Comparison of ENCODE assay signal across 24 mouse cellular contexts in the genomic region with DNA sequence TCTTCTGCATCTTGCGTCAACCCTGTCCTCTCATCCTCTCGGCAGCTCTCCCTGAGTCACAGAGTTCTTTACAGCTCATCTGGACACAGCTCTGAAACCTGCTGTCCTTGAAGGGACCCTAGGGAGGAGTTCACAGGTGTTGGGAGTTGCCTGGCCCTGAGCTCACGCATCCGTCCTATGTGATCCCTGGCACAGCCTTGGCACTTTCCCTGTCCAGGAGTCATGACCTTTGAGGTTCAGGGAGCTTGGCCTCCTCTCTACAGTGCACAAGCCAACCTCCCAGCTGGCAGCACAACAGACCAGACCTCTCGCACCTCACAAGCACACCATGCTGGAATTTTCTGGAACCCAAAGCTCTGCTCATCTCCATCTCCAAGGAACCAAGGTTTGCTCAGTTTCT. TPM values are rescaled to one million over a fixed set of nuclear protein-coding genes. Genes with fewer than 3 reads are reported as not detected.
DNase-seq lines count a peak whose midpoint lies in the region; ATAC-seq and TF ChIP-seq lines count a peak whose summit lies in the region.
"Had no signal": no experiment of that assay in that cellular context is flagged by ENCODE, and none has a peak within 500 bp of the region (broad histone marks: within the 10 kb centered on the region; RNA-seq: fewer than 3 reads in every experiment).

No protein-coding gene starts in this region.

- no peak overlapping the region for H3K4me2 ChIP-seq in kidney, embryonic 14.5 days (replicated peaks; ENCODE audit: low read depth, low read length)
- H3K4me2 ChIP-seq in kidney, embryonic 16.5 days (replicated peaks; ENCODE audit: low read depth, low read length): no peak overlapping the region
- no peak overlapping the region for H3K4me2 ChIP-seq in hindbrain, postnatal 0 days (ENCODE audit: low read depth, low read length)
- H3K4me2 ChIP-seq: embryonic facial prominence, embryonic 13.5 days; embryonic facial prominence, embryonic 15.5 days; forebrain, embryonic 12.5 days had no signal

- no peak for ATAC-seq in kidney, embryonic 14.5 days (ENCODE audit: low FRiP score, low TSS enrichment)
- ATAC-seq in kidney, embryonic 16.5 days (ENCODE audit: low FRiP score, low TSS enrichment): no peak
- no peak for ATAC-seq in hindbrain, postnatal 0 days
- ATAC-seq: forebrain, embryonic 14.5 days had no signal

- no peak overlapping the region for H3K4me3 ChIP-seq in gastrocnemius, adult 2 months
- no peak overlapping the region for H3K4me3 ChIP-seq in kidney, embryonic 14.5 days (ENCODE audit: low read length)
- no peak overlapping the region for H3K4me3 ChIP-seq in kidney, embryonic 16.5 days (ENCODE audit: low read length)
- H3K4me3 ChIP-seq in hindbrain, postnatal 0 days (ENCODE audit: low read length): no peak overlapping the region
- H3K4me3 ChIP-seq: embryonic facial prominence, embryonic 13.5 days; embryonic facial prominence, embryonic 15.5 days; erythroblast, embryonic 14.5 days; forebrain, embryonic 10.5 days; forebrain, embryonic 12.5 days had no signal

- H3K27ac ChIP-seq in gastrocnemius, adult 2 months: peak overlapping the region; percentile 64
- no peak overlapping the region for H3K27ac ChIP-seq in kidney, embryonic 14.5 days (ENCODE audit: low read depth, low read length)
- H3K27ac ChIP-seq in kidney, embryonic 16.5 days (ENCODE audit: low read length): no peak overlapping the region
- H3K27ac ChIP-seq in hindbrain, postnatal 0 days: no peak overlapping the region
- H3K27ac ChIP-seq: embryonic facial prominence, embryonic 13.5 days; embryonic facial prominence, embryonic 15.5 days; forebrain, embryonic 10.5 days; forebrain, embryonic 12.5 days had no signal

- DNase-seq in gastrocnemius, adult 2 months: peak; percentile 66
- no peak for DNase-seq in gastrocnemius, postnatal 4 days (ENCODE audit: low spot score in 2 of 2)
- peak; percentile 40 for DNase-seq in kidney, adult 11 months
- DNase-seq in kidney, postnatal 36 days: peak; percentile 35 to 57
- DNase-seq in skeletal muscle tissue, adult 2 months (ENCODE audit: low read depth, low spot score): peak; percentile 77
- DNase-seq in hindbrain, postnatal 0 days (ENCODE audit: low spot score): no peak
- DNase-seq: adrenal gland, adult 2 months; adrenal gland, postnatal 10 days; adrenal gland, postnatal 25 days; cerebellum, adult 11 months; cerebellum, adult 18-20 months; cerebellum, adult 8-10 months; cerebellum, adult 9-11 months; cerebellum, postnatal 14 days; cerebellum, postnatal 36 days; embryo, embryonic 11 days had no signal

- H3K36me3 ChIP-seq in kidney, embryonic 14.5 days (ENCODE audit: control insufficient read depth, insufficient read depth, low read length): peaks cover 7% of the 10 kb centered on the region; the same call in 1 of the 2 replicates
- H3K36me3 ChIP-seq in kidney, embryonic 16.5 days (ENCODE audit: insufficient read depth, low read length): peaks cover 11% of the 10 kb centered on the region
- no peaks in the 10 kb centered on the region for H3K36me3 ChIP-seq in hindbrain, postnatal 0 days (ENCODE audit: insufficient read depth, low read length)

- H3K9ac ChIP-seq in kidney, embryonic 14.5 days (ENCODE audit: low read depth, low read length): no peak overlapping the region
- no peak overlapping the region for H3K9ac ChIP-seq in kidney, embryonic 16.5 days (replicated peaks; ENCODE audit: low read length)
- no peak overlapping the region for H3K9ac ChIP-seq in hindbrain, postnatal 0 days (replicated peaks; ENCODE audit: low read length)
- H3K9ac ChIP-seq: embryonic facial prominence, embryonic 13.5 days; embryonic facial prominence, embryonic 15.5 days; forebrain, embryonic 12.5 days had no signal

- H3K27me3 ChIP-seq in kidney, embryonic 14.5 days (ENCODE audit: control insufficient read depth, insufficient read depth, low read length): no peaks in the 10 kb centered on the region
- H3K27me3 ChIP-seq in kidney, embryonic 16.5 days (ENCODE audit: insufficient read depth, low read length): no peaks in the 10 kb centered on the region
- no peaks in the 10 kb centered on the region for H3K27me3 ChIP-seq in hindbrain, postnatal 0 days (ENCODE audit: insufficient read depth, low read length)
- H3K27me3 ChIP-seq: embryonic facial prominence, embryonic 13.5 days; embryonic facial prominence, embryonic 15.5 days; forebrain, embryonic 12.5 days had no signal

- no peak for TF ChIP-seq CTCF in gastrocnemius, adult 2 months (IDR thresholded peaks at IDR 0.05)
- no peak for TF ChIP-seq CTCF in hindbrain, postnatal 0 days (IDR thresholded peaks at IDR 0.05; ENCODE audit: low read depth)

- H3K4me1 ChIP-seq in kidney, embryonic 14.5 days (ENCODE audit: control insufficient read depth, insufficient read depth, low read length): peaks cover 13% of the 10 kb centered on the region; the same call in 1 of the 2 replicates
- H3K4me1 ChIP-seq in kidney, embryonic 16.5 days (ENCODE audit: insufficient read depth, low read length): peaks cover 7% of the 10 kb centered on the region
- H3K4me1 ChIP-seq in hindbrain, postnatal 0 days (ENCODE audit: insufficient read depth, low read length): peaks cover under 1% of the 10 kb centered on the region; the same call in 1 of the 2 replicates

- WGBS in kidney, embryonic 14.5 days: 83% methylated on average over 5 of the region's 5 CpGs
- WGBS in kidney, embryonic 16.5 days: 89% methylated on average over 5 of the region's 5 CpGs
- 97% methylated on average over 5 of the region's 5 CpGs for WGBS in hindbrain, postnatal 0 days

- intact Hi-C loops in gastrocnemius, adult 2 months (cut with DNase I): no loop called here

- no peaks in the 10 kb centered on the region for H3K9me3 ChIP-seq in kidney, embryonic 14.5 days (ENCODE audit: control insufficient read depth, low read length)
- H3K9me3 ChIP-seq in kidney, embryonic 16.5 days (ENCODE audit: low read length): no peaks in the 10 kb centered on the region
- H3K9me3 ChIP-seq in hindbrain, postnatal 0 days (ENCODE audit: low read length): no peaks in the 10 kb centered on the region
- H3K9me3 ChIP-seq: embryonic facial prominence, embryonic 13.5 days; embryonic facial prominence, embryonic 15.5 days; forebrain, embryonic 10.5 days; forebrain, embryonic 12.5 days had no signal

RNA-seq across cellular contexts. Expression of gene Ppard, which starts 8.3 kb away (rescaled TPM):
- 10 to 100 TPM; 29.1 to 30.7 TPM for total RNA-seq in gastrocnemius, adult 2 months (2021)
- total RNA-seq in gastrocnemius, postnatal 4 days (2021): 10 to 100 TPM; 34.3 to 37.6 TPM
- 2.3 and 3.5 TPM in 2 replicates for polyA plus RNA-seq in kidney, embryonic 14.5 days (2014; fragmentation: Nextera tagmentation; extraction: Ambion mirVana)
- polyA plus RNA-seq in kidney, embryonic 16.5 days (2015; fragmentation: Nextera tagmentation; extraction: Ambion mirVana): 2.1 and 2.2 TPM in 2 replicates
- 16.4 and 16.6 TPM in 2 replicates for total RNA-seq in hindbrain, postnatal 0 days (2014; rRNA removed)
- 1.4 and 1.7 TPM in 2 replicates for polyA plus RNA-seq in hindbrain, postnatal 0 days (2015; fragmentation: Nextera tagmentation; extraction: Ambion mirVana)

RNA-seq across cellular contexts. Expression of gene Def6, which starts 33.3 kb away (rescaled TPM):
- total RNA-seq in gastrocnemius, adult 2 months (2021): 1 to 10 TPM; 1.5 to 1.6 TPM
- total RNA-seq in gastrocnemius, postnatal 4 days (2021): 1 to 10 TPM; 4.7 to 4.8 TPM
- 2.7 and 3.5 TPM in 2 replicates for polyA plus RNA-seq in kidney, embryonic 14.5 days (2014; fragmentation: Nextera tagmentation; extraction: Ambion mirVana)
- 7.2 and 7.4 TPM in 2 replicates for polyA plus RNA-seq in kidney, embryonic 16.5 days (2015; fragmentation: Nextera tagmentation; extraction: Ambion mirVana)
- total RNA-seq in hindbrain, postnatal 0 days (2014; rRNA removed): 5.4 and 13.0 TPM in 2 replicates
- polyA plus RNA-seq in hindbrain, postnatal 0 days (2015; fragmentation: Nextera tagmentation; extraction: Ambion mirVana): 7.8 and 9.9 TPM in 2 replicates

Comparison
In these comparisons a context has a peak if more than half of its experiments do, and no peak if none do; other contexts are left out.
1. DNase-seq: peak in gastrocnemius, adult 2 months (single experiment), kidney, adult 11 months (single experiment), kidney, postnatal 36 days (2 of 2) and skeletal muscle tissue, adult 2 months (single experiment); none in gastrocnemius, postnatal 4 days (0 of 2) and hindbrain, postnatal 0 days (single experiment).